Mouse (Mus musculus): ENCODE results near the gene Thoc5. TPM values are rescaled to one million over a fixed set of nuclear protein-coding genes. Genes with fewer than 3 reads are reported as not detected.

The Thoc5 gene
- polyA plus RNA-seq, 1 experiment from 2014 or later: 33.4 TPM

- under 1% methylated on average over 99 of the region's 120 CpGs for WGBS (ENCODE audit: missing documents)
- H3K79me2 ChIP-seq (ENCODE audit: inconsistent target): no peaks in the 10 kb centered on the region
- H3K27ac ChIP-seq: no peak overlapping the region
- H3K4me3 ChIP-seq (ENCODE audit: inconsistent target): no peak overlapping the region
- no peaks in the 10 kb centered on the region for H3K36me3 ChIP-seq (ENCODE audit: inconsistent target)
Observed at GRCm38 (mm10) chr11:4946947-4947812, 52.1 kb downstream of the Thoc5 start.

GRCm38 (mm10) chr11:4947813-4948174 is 52.7 kb downstream of the Thoc5 start, which contains the start of gene Nefh:
Gene Nefh (minus strand): TSS chr11:4948064.
- no peaks in the 10 kb centered on the region for H3K36me3 ChIP-seq (ENCODE audit: inconsistent target)
- H3K27ac ChIP-seq: no peak within 1 kb of the TSS
- H3K4me3 ChIP-seq (ENCODE audit: inconsistent target): no peak within 1 kb of the TSS
- under 1% methylated on average over 41 of the region's 41 CpGs for WGBS (ENCODE audit: missing documents)
- no peaks in the 10 kb centered on the region for H3K79me2 ChIP-seq (ENCODE audit: inconsistent target)

- H3K4me3 ChIP-seq (ENCODE audit: inconsistent target): no peak overlapping the region
- no peak overlapping the region for H3K27ac ChIP-seq
- no peaks in the 10 kb centered on the region for H3K36me3 ChIP-seq (ENCODE audit: inconsistent target)
- 52% methylated on average over 8 of the region's 8 CpGs for WGBS (ENCODE audit: missing documents)
- H3K79me2 ChIP-seq (ENCODE audit: inconsistent target): no peaks in the 10 kb centered on the region
Observed at GRCm38 (mm10) chr11:4948792-4949191, 53.7 kb downstream of the Thoc5 start.

GRCm38 (mm10) chr11:4949256-4950044 is 54.3 kb downstream of the Thoc5 start:
- Histone ChIP-seq H3K27ac (no peak overlapping the region), H3K4me3 (ENCODE audit: inconsistent target) (no peak overlapping the region), H3K79me2 (ENCODE audit: inconsistent target) (no peaks in the 10 kb centered on the region), H3K36me3 (ENCODE audit: inconsistent target) (no peaks in the 10 kb centered on the region)
- 46% methylated on average over 23 of the region's 23 CpGs for WGBS (ENCODE audit: missing documents)

GRCm38 (mm10) chr11:4953401-4953800 is 58.3 kb downstream of the Thoc5 start:
- 49% methylated on average over 6 of the region's 6 CpGs for WGBS (ENCODE audit: missing documents)
- no peaks in the 10 kb centered on the region for H3K79me2 ChIP-seq (ENCODE audit: inconsistent target)
- H3K36me3 ChIP-seq (ENCODE audit: inconsistent target): no peaks in the 10 kb centered on the region
- H3K4me3 ChIP-seq (ENCODE audit: inconsistent target): no peak overlapping the region
- no peak overlapping the region for H3K27ac ChIP-seq

GRCm38 (mm10) chr11:4953918-4954317 is 58.8 kb downstream of the Thoc5 start:
- Histone ChIP-seq H3K4me3 (ENCODE audit: inconsistent target) (no peak overlapping the region), H3K36me3 (ENCODE audit: inconsistent target) (no peaks in the 10 kb centered on the region), H3K27ac (no peak overlapping the region), H3K79me2 (ENCODE audit: inconsistent target) (no peaks in the 10 kb centered on the region)
- WGBS (ENCODE audit: missing documents): 31% methylated on average over 8 of the region's 8 CpGs

GRCm38 (mm10) chr11:4963099-4963808 is 68.1 kb downstream of the Thoc5 start:
- H3K27ac ChIP-seq: no peak overlapping the region
- no peak overlapping the region for H3K4me3 ChIP-seq (ENCODE audit: inconsistent target)
- no peaks in the 10 kb centered on the region for H3K79me2 ChIP-seq (ENCODE audit: inconsistent target)
- H3K36me3 ChIP-seq (ENCODE audit: inconsistent target): no peaks in the 10 kb centered on the region
- 69% methylated on average over 6 of the region's 6 CpGs for WGBS (ENCODE audit: missing documents)

GRCm38 (mm10) chr11:4966325-4966724 is 71.2 kb downstream of the Thoc5 start:
- Histone ChIP-seq H3K36me3 (ENCODE audit: inconsistent target) (no peaks in the 10 kb centered on the region), H3K79me2 (ENCODE audit: inconsistent target) (no peaks in the 10 kb centered on the region), H3K27ac (no peak overlapping the region), H3K4me3 (ENCODE audit: inconsistent target) (no peak overlapping the region)
- WGBS (ENCODE audit: missing documents): 48% methylated on average over 2 of the region's 2 CpGs

- Histone ChIP-seq H3K27ac (no peak overlapping the region), H3K79me2 (ENCODE audit: inconsistent target) (no peaks in the 10 kb centered on the region), H3K36me3 (ENCODE audit: inconsistent target) (no peaks in the 10 kb centered on the region), H3K4me3 (ENCODE audit: inconsistent target) (no peak overlapping the region)
- 57% methylated on average over 5 of the region's 5 CpGs for WGBS (ENCODE audit: missing documents)
Observed at GRCm38 (mm10) chr11:4966888-4967287, 71.8 kb downstream of the Thoc5 start.

- no peak overlapping the region for H3K4me3 ChIP-seq (ENCODE audit: inconsistent target)
- no peaks in the 10 kb centered on the region for H3K36me3 ChIP-seq (ENCODE audit: inconsistent target)
- no peak overlapping the region for H3K27ac ChIP-seq
- H3K79me2 ChIP-seq (ENCODE audit: inconsistent target): no peaks in the 10 kb centered on the region
- WGBS (ENCODE audit: missing documents): 59% methylated on average over 2 of the region's 2 CpGs
Observed at GRCm38 (mm10) chr11:4967549-4967948, 72.4 kb downstream of the Thoc5 start.

GRCm38 (mm10) chr11:4968376-4968775 is 73.3 kb downstream of the Thoc5 start:
- 33% methylated on average over 10 of the region's 10 CpGs for WGBS (ENCODE audit: missing documents)
- H3K79me2 ChIP-seq (ENCODE audit: inconsistent target): no peaks in the 10 kb centered on the region
- no peaks in the 10 kb centered on the region for H3K36me3 ChIP-seq (ENCODE audit: inconsistent target)
- H3K4me3 ChIP-seq (ENCODE audit: inconsistent target): no peak overlapping the region
- no peak overlapping the region for H3K27ac ChIP-seq

GRCm38 (mm10) chr11:4972967-4973870 is 78.1 kb downstream of the Thoc5 start:
- Histone ChIP-seq H3K36me3 (ENCODE audit: inconsistent target) (no peaks in the 10 kb centered on the region), H3K27ac (no peak overlapping the region), H3K79me2 (ENCODE audit: inconsistent target) (no peaks in the 10 kb centered on the region), H3K4me3 (ENCODE audit: inconsistent target) (no peak overlapping the region)
- WGBS (ENCODE audit: missing documents): 55% methylated on average over 12 of the region's 13 CpGs

- H3K79me2 ChIP-seq (ENCODE audit: inconsistent target): no peaks in the 10 kb centered on the region
- no peaks in the 10 kb centered on the region for H3K36me3 ChIP-seq (ENCODE audit: inconsistent target)
- WGBS (ENCODE audit: missing documents): 45% methylated on average over 2 of the region's 2 CpGs
- no peak overlapping the region for H3K4me3 ChIP-seq (ENCODE audit: inconsistent target)
- peak overlapping the region; percentile 27; the same call in 1 of the 2 replicates for H3K27ac ChIP-seq
Observed at GRCm38 (mm10) chr11:4973871-4974256, 78.7 kb downstream of the Thoc5 start.

All from macrophage (primary cell).